Comparison of ENCODE assay signal across 13 mouse cellular contexts in the genomic region with DNA sequence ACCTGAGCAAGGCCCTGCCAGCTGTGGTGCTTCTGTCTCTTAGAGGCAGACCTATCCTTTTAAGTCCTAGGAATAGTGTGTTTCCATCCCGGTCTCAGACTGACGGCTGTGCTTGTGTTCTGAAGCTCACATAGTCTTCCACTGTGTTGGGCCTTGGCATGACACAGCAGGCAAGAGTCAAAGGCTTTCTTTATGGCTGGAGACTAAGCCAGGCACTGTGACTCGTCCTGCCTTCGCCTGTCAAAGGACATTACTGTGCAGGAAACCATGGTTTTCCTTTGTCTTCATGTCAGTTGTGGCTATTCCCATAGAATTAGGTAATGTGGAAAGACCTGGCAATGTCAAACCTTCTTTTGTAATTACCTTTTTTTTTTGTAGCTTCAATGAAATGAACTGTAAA.
DNase-seq lines count a peak whose midpoint lies in the region; ATAC-seq and TF ChIP-seq lines count a peak whose summit lies in the region.
"Had no signal": no experiment of that assay in that cellular context is flagged by ENCODE, and none has a peak within 500 bp of the region (broad histone marks: within the 10 kb centered on the region; RNA-seq: fewer than 3 reads in every experiment).

No protein-coding gene starts in this region.

- TF ChIP-seq POLR2A in brain, embryonic 14.5 days (IDR thresholded peaks at IDR 0.05; ENCODE audit: borderline replicate concordance, extremely low read depth, insufficient read depth, insufficient read length, poor library complexity, severe bottlenecking) = no peak

- no peaks in the 10 kb centered on the region for H3K9me3 ChIP-seq in heart, embryonic 13.5 days
- H3K9me3 ChIP-seq in midbrain, postnatal 0 days (ENCODE audit: low read length) = no peaks in the 10 kb centered on the region
- H3K9me3 ChIP-seq in midbrain, embryonic 10.5 days (replicated peaks) = no peaks in the 10 kb centered on the region

- no peak for ATAC-seq in heart, embryonic 13.5 days (ENCODE audit: extremely low read depth, insufficient number of reproducible peaks, low FRiP score, low TSS enrichment)
- 0 out of 2 replicates have a peak, but pooled peaks have one; percentile 60 for ATAC-seq in midbrain, postnatal 0 days (ENCODE audit: low FRiP score)

- peaks cover 42% of the 10 kb centered on the region for H3K4me1 ChIP-seq in heart, embryonic 13.5 days
- no peaks in the 10 kb centered on the region for H3K4me1 ChIP-seq in midbrain, postnatal 0 days (ENCODE audit: insufficient read depth, low read length)
- peaks cover 10% of the 10 kb centered on the region for H3K4me1 ChIP-seq in midbrain, embryonic 10.5 days

- 0 out of 2 replicates have a peak overlapping the region, but pooled peaks have one; percentile 11 for H3K9ac ChIP-seq in heart, embryonic 13.5 days
- no peak overlapping the region for H3K9ac ChIP-seq in midbrain, postnatal 0 days (replicated peaks; ENCODE audit: low read length, poor library complexity, severe bottlenecking)

- no peaks in the 10 kb centered on the region for H3K27me3 ChIP-seq in heart, embryonic 13.5 days (replicated peaks)
- no peaks in the 10 kb centered on the region for H3K27me3 ChIP-seq in midbrain, postnatal 0 days (ENCODE audit: insufficient read depth, low read length)
- no peaks in the 10 kb centered on the region for H3K27me3 ChIP-seq in midbrain, embryonic 10.5 days (ENCODE audit: low read depth, poor library complexity, severe bottlenecking)

- H3K36me3 ChIP-seq in heart, embryonic 13.5 days = 0 out of 2 replicates have a peak, but pooled peaks cover 11% of the 10 kb centered on the region
- H3K36me3 ChIP-seq in midbrain, postnatal 0 days (ENCODE audit: insufficient read depth, low read length) = no peaks in the 10 kb centered on the region
- H3K36me3 ChIP-seq in midbrain, embryonic 10.5 days = peaks cover 23% of the 10 kb centered on the region

- no peak for DNase-seq in heart, postnatal 25 days (ENCODE audit: low spot score)
- DNase-seq in midbrain, postnatal 0 days (ENCODE audit: low spot score) = peak; percentile 76
- DNase-seq in midbrain, embryonic 10.5 days (ENCODE audit: low spot score) = no peak
- peak; percentile 42 for DNase-seq in brain, embryonic 14.5 days (ENCODE audit: low read depth)
- DNase-seq in retina, postnatal 1 day = peak; percentile 27
- DNase-seq in lung, postnatal 36 days = no peak
- no peak for DNase-seq in testis, postnatal 10 days (ENCODE audit: low spot score)
- DNase-seq: cerebellum, postnatal 25 days; kidney, postnatal 14 days; lung, postnatal 14 days; right cerebral cortex, postnatal 4 days had no signal

- H3K4me3 ChIP-seq in heart, embryonic 13.5 days = no peak overlapping the region
- no peak overlapping the region for H3K4me3 ChIP-seq in midbrain, postnatal 0 days (ENCODE audit: low read depth, low read length)
- H3K4me3 ChIP-seq in midbrain, embryonic 10.5 days = no peak overlapping the region

- TF ChIP-seq CTCF in midbrain, postnatal 0 days (IDR thresholded peaks at IDR 0.05) = no peak
- TF ChIP-seq CTCF in brain, embryonic 14.5 days (IDR thresholded peaks at IDR 0.05; ENCODE audit: borderline replicate concordance, extremely low read depth, insufficient read depth, insufficient read length) = no peak

- H3K4me2 ChIP-seq in heart, embryonic 13.5 days = no peak overlapping the region
- H3K4me2 ChIP-seq in midbrain, postnatal 0 days (ENCODE audit: low read depth, low read length, poor library complexity, severe bottlenecking) = no peak overlapping the region
- H3K4me2 ChIP-seq: liver, embryonic 11.5 days had no signal

- WGBS in heart, embryonic 13.5 days = 55% methylated on average over 4 of the region's 4 CpGs
- WGBS in midbrain, postnatal 0 days = 18% methylated on average over 4 of the region's 4 CpGs
- WGBS in midbrain, embryonic 10.5 days = 67% methylated on average over 4 of the region's 4 CpGs

- H3K27ac ChIP-seq in heart, embryonic 13.5 days (replicated peaks) = peak overlapping the region; percentile 76
- 0 out of 2 replicates have a peak overlapping the region, but pooled peaks have one; percentile 32 for H3K27ac ChIP-seq in midbrain, postnatal 0 days (ENCODE audit: low read depth, low read length)
- H3K27ac ChIP-seq in midbrain, embryonic 10.5 days (replicated peaks) = no peak overlapping the region

- intact Hi-C loops in heart, postnatal 25 days (cut with DNase I) = no loop called here

Comparison
In these comparisons a context has a peak if more than half of its experiments do, and no peak if none do; other contexts are left out.
1. DNase-seq: peak in midbrain, postnatal 0 days (single experiment), brain, embryonic 14.5 days (single experiment) and retina, postnatal 1 day (single experiment); none in heart, postnatal 25 days (single experiment), midbrain, embryonic 10.5 days (single experiment), lung, postnatal 36 days (single experiment) and testis, postnatal 10 days (single experiment).